Mouse (Mus musculus) gastrocnemius, postnatal 4 days (tissue): ENCODE measurements around the gene Naif1. TPM values are rescaled to one million over a fixed set of nuclear protein-coding genes. Genes with fewer than 3 reads are reported as not detected.
"Not testable (repeated sequence)": the region's sequence is repeated elsewhere in the genome, so short reads cannot be mapped to it uniquely, and the experiment has no call there.

Experiments
- DNase-seq, 2 experiments: peaks; one replicate each; pipeline ENCODE4 v3.0.0; 2021 to 2022; ENCODE audit warnings: low spot score in 2 of 2, mixed read lengths in 2 of 2
- total RNA-seq, 2 experiments: library from RNA; stranded (reverse); gene quantifications; 2 replicates each; pipeline ENCODE4 v1.2.3; 2021

Naif1 gene
- total RNA-seq, 2 experiments from 2014 or later = 3.9 to 4.0 TPM

GRCm38 (mm10) chr2:32453641-32454303 lies 3.5 kb downstream of the Naif1 start:
- DNase-seq = no peak

GRCm38 (mm10) chr2:32454633-32455032 lies 4.4 kb downstream of the Naif1 start:
- no peak for DNase-seq

- DNase-seq = no peak
These were observed 4.8 kb downstream of the Naif1 start for GRCm38 (mm10) chr2:32455101-32455500.

GRCm38 (mm10) chr2:32458300-32458699 lies 8.0 kb downstream of the Naif1 start:
- no peak for DNase-seq

- no peak for DNase-seq
These were observed 9.4 kb downstream of the Naif1 start for GRCm38 (mm10) chr2:32459657-32460056.

GRCm38 (mm10) chr2:32463773-32464172 lies 13.5 kb downstream of the Naif1 start:
- no peak for DNase-seq

- no peak for DNase-seq
These were observed 14.1 kb downstream of the Naif1 start for GRCm38 (mm10) chr2:32464212-32464891.

- no peak for DNase-seq
These were observed 20.9 kb downstream of the Naif1 start for GRCm38 (mm10) chr2:32471001-32471680.

- DNase-seq = no peak
These were observed 21.4 kb downstream of the Naif1 start for GRCm38 (mm10) chr2:32471681-32472061.

- DNase-seq = not testable (repeated sequence)
These were observed 25.1 kb downstream of the Naif1 start for GRCm38 (mm10) chr2:32475361-32475760.

GRCm38 (mm10) chr2:32482351-32482750 lies 32.1 kb downstream of the Naif1 start:
- no peak for DNase-seq

GRCm38 (mm10) chr2:32483179-32483875 lies 33.1 kb downstream of the Naif1 start:
- no peak for DNase-seq

- DNase-seq = no peak
These were observed 34.7 kb downstream of the Naif1 start for GRCm38 (mm10) chr2:32484933-32485332.

- DNase-seq = no peak
These were observed 35.5 kb downstream of the Naif1 start for GRCm38 (mm10) chr2:32485751-32486150.

GRCm38 (mm10) chr2:32486155-32486554 lies 35.9 kb downstream of the Naif1 start:
- DNase-seq = no peak

- DNase-seq = peak; percentile 79 to 90
These were observed 36.9 kb downstream of the Naif1 start for GRCm38 (mm10) chr2:32487124-32487623.

GRCm38 (mm10) chr2:32488679-32489078 lies 38.4 kb downstream of the Naif1 start:
- DNase-seq = peak; percentile 64 to 78

GRCm38 (mm10) chr2:32490730-32491129 lies 40.5 kb downstream of the Naif1 start:
- DNase-seq = not testable (repeated sequence)

- DNase-seq = no peak
These were observed 42.4 kb downstream of the Naif1 start for GRCm38 (mm10) chr2:32492661-32493060.

- no peak for DNase-seq
These were observed 43.0 kb downstream of the Naif1 start for GRCm38 (mm10) chr2:32493301-32493701.

GRCm38 (mm10) chr2:32494522-32494921 lies 44.3 kb downstream of the Naif1 start:
- no peak for DNase-seq
